Mouse (Mus musculus): ENCODE results near the gene Cntn4.

GRCm38 (mm10) chr6:106177546-106177945 is 500.1 kb downstream of the Cntn4 start:
- TF ChIP-seq CTCF (conservative IDR thresholded peaks at IDR 0.05; ENCODE audit: low read length) (no peak), POU5F1 (IDR thresholded peaks at IDR 0.05; ENCODE audit: borderline replicate concordance, low read length) (no peak)
